In genomic region chr15:89524611-89525415, GRCm38 (mm10) we compare ENCODE assay signal across 9 mouse cellular contexts. TPM values are rescaled to one million over a fixed set of nuclear protein-coding genes. Genes with fewer than 3 reads are reported as not detected.
DNase-seq lines count a peak whose midpoint lies in the region; ATAC-seq and TF ChIP-seq lines count a peak whose summit lies in the region.
"Had no signal": no experiment of that assay in that cellular context is flagged by ENCODE, and none has a peak within 500 bp of the region (broad histone marks: within the 10 kb centered on the region; RNA-seq: fewer than 3 reads in every experiment).

No protein-coding gene starts in this region.

- H3K9ac ChIP-seq in heart, embryonic 14.5 days (ENCODE audit: low read length): no peak overlapping the region
- H3K9ac ChIP-seq in hindbrain, embryonic 14.5 days: peak overlapping the region; percentile 68
- H3K9ac ChIP-seq in midbrain, postnatal 0 days (replicated peaks; ENCODE audit: low read length, poor library complexity, severe bottlenecking): peak overlapping the region; percentile 78; the same call in 1 of the 2 replicates

- no peak for TF ChIP-seq CTCF in midbrain, postnatal 0 days (IDR thresholded peaks at IDR 0.05)

- no peak overlapping the region; a peak in 1 of 4 replicates for H3K4me3 ChIP-seq in heart, embryonic 14.5 days (ENCODE audit: control insufficient read depth in 1 of 2, insufficient read depth in 1 of 2, low read depth in 1 of 2, low read length in 2 of 2)
- peak overlapping the region; percentile 71 for H3K4me3 ChIP-seq in hindbrain, embryonic 14.5 days (replicated peaks; ENCODE audit: low read length)
- peak overlapping the region; percentile 78 for H3K4me3 ChIP-seq in midbrain, postnatal 0 days (ENCODE audit: low read depth, low read length)

- peaks cover 16% of the 10 kb centered on the region for H3K36me3 ChIP-seq in heart, embryonic 14.5 days (ENCODE audit: control insufficient read depth, insufficient read depth, low read length)
- peaks cover 12% of the 10 kb centered on the region for H3K36me3 ChIP-seq in hindbrain, embryonic 14.5 days (replicated peaks; ENCODE audit: control insufficient read depth, insufficient read depth)
- H3K36me3 ChIP-seq in midbrain, postnatal 0 days (ENCODE audit: insufficient read depth, low read length): peaks cover 22% of the 10 kb centered on the region

- H3K27ac ChIP-seq in heart, embryonic 14.5 days (replicated peaks in 1 of 2; ENCODE audit: control insufficient read depth in 1 of 2, insufficient read depth in 1 of 2, low read depth in 2 of 2, low read length in 2 of 2): no peak overlapping the region
- H3K27ac ChIP-seq in hindbrain, embryonic 14.5 days: no peak overlapping the region
- H3K27ac ChIP-seq in midbrain, postnatal 0 days (ENCODE audit: low read depth, low read length): no peak overlapping the region

- H3K27me3 ChIP-seq in heart, embryonic 14.5 days (ENCODE audit: control insufficient read depth, insufficient read depth, low read length): peaks cover 39% of the 10 kb centered on the region
- peaks cover 21% of the 10 kb centered on the region for H3K27me3 ChIP-seq in hindbrain, embryonic 14.5 days (ENCODE audit: control insufficient read depth, insufficient read depth, low read length)
- no peaks in the 10 kb centered on the region for H3K27me3 ChIP-seq in midbrain, postnatal 0 days (ENCODE audit: insufficient read depth, low read length)

- no peaks in the 10 kb centered on the region for H3K4me1 ChIP-seq in heart, embryonic 14.5 days (ENCODE audit: control insufficient read depth in 2 of 2, insufficient read depth in 2 of 2, low read length in 2 of 2)
- H3K4me1 ChIP-seq in hindbrain, embryonic 14.5 days (replicated peaks; ENCODE audit: control insufficient read depth, insufficient read depth, low read length): peaks cover 10% of the 10 kb centered on the region; the same call in 1 of the 2 replicates
- 0 out of 2 replicates have a peak, but pooled peaks cover 3% of the 10 kb centered on the region for H3K4me1 ChIP-seq in midbrain, postnatal 0 days (ENCODE audit: insufficient read depth, low read length)

- peak overlapping the region; percentile 90 for H3K4me2 ChIP-seq in heart, embryonic 14.5 days (ENCODE audit: low read length)
- peak overlapping the region; percentile 98 for H3K4me2 ChIP-seq in hindbrain, embryonic 14.5 days (replicated peaks)
- H3K4me2 ChIP-seq in midbrain, postnatal 0 days (ENCODE audit: low read depth, low read length, poor library complexity, severe bottlenecking): peak overlapping the region; percentile 95

- H3K9me3 ChIP-seq in heart, embryonic 14.5 days (ENCODE audit: control insufficient read depth, low read length): no peaks in the 10 kb centered on the region
- no peaks in the 10 kb centered on the region for H3K9me3 ChIP-seq in hindbrain, embryonic 14.5 days (ENCODE audit: control insufficient read depth, low read length)
- no peaks in the 10 kb centered on the region for H3K9me3 ChIP-seq in midbrain, postnatal 0 days (ENCODE audit: low read length)

- 69% methylated on average over 8 of the region's 8 CpGs for WGBS in heart, embryonic 14.5 days
- WGBS in hindbrain, embryonic 14.5 days: 61% methylated on average over 8 of the region's 8 CpGs
- WGBS in midbrain, postnatal 0 days: 73% methylated on average over 8 of the region's 8 CpGs

- ATAC-seq in heart, embryonic 14.5 days (ENCODE audit: insufficient number of reproducible peaks, insufficient read depth, low FRiP score, low read depth): no peak
- no peak for ATAC-seq in hindbrain, embryonic 14.5 days (ENCODE audit: low FRiP score)
- ATAC-seq in midbrain, postnatal 0 days (ENCODE audit: low FRiP score): peak; percentile 14; the same call in 1 of the 2 replicates
- ATAC-seq: CD4-positive, CD25-positive, alpha-beta regulatory T cell, adult 4 months had no signal

- DNase-seq in heart, postnatal 4 days: no peak
- peak; percentile 70 to 72 for DNase-seq in cerebellum, postnatal 25 days
- no peak for DNase-seq in hindbrain, embryonic 14.5 days (ENCODE audit: low spot score)
- no peak for DNase-seq in midbrain, postnatal 0 days (ENCODE audit: low spot score)
- DNase-seq in layer of hippocampus, postnatal 25 days (ENCODE audit: extremely low spot score in 1 of 2, low spot score in 1 of 2): no peak
- DNase-seq in spleen, postnatal 10 days (ENCODE audit: low spot score in 2 of 2): no peak
- no peak for DNase-seq in gastrocnemius, postnatal 25 days

RNA-seq across cellular contexts. Expression of gene Shank3, which starts 25.4 kb away (rescaled TPM):
- 2.2 and 2.4 TPM in 2 replicates for polyA plus RNA-seq in heart, embryonic 14.5 days (2014; fragmentation: Nextera tagmentation; extraction: Ambion mirVana)
- total RNA-seq in heart, postnatal 4 days (2021): 10 to 100 TPM; 70.0 to 73.7 TPM
- polyA plus RNA-seq in hindbrain, embryonic 14.5 days (2014; fragmentation: Nextera tagmentation; extraction: Ambion mirVana): 8.6 and 9.6 TPM in 2 replicates
- 61.5 and 63.2 TPM in 2 replicates for total RNA-seq in midbrain, postnatal 0 days (2014; rRNA removed)
- polyA plus RNA-seq in midbrain, postnatal 0 days (2015; fragmentation: Nextera tagmentation; extraction: Ambion mirVana): 8.1 and 12.6 TPM in 2 replicates
- total RNA-seq in layer of hippocampus, postnatal 25 days (2021): 100 to 1,000 TPM; 235 to 265 TPM
- total RNA-seq in gastrocnemius, postnatal 25 days (2021): 10 to 100 TPM; 12.8 to 17.5 TPM
- polyA plus RNA-seq: CD4-positive, CD25-positive, alpha-beta regulatory T cell, adult 4 months had no signal

RNA-seq across cellular contexts. Expression of gene Acr, which starts 43.3 kb away (rescaled TPM):
- 0.39 and 0.49 TPM in 2 replicates for polyA plus RNA-seq in heart, embryonic 14.5 days (2014; fragmentation: Nextera tagmentation; extraction: Ambion mirVana)
- 1 to 10 TPM in 1 of 2 experiments, under 1 TPM in 1; 0.76 to 1.3 TPM for total RNA-seq in heart, postnatal 4 days (2021)
- 1.0 and 1.8 TPM in 2 replicates for polyA plus RNA-seq in hindbrain, embryonic 14.5 days (2014; fragmentation: Nextera tagmentation; extraction: Ambion mirVana)
- 1.7 and 3.5 TPM in 2 replicates for total RNA-seq in midbrain, postnatal 0 days (2014; rRNA removed)
- 2.0 and 3.1 TPM in 2 replicates for polyA plus RNA-seq in midbrain, postnatal 0 days (2015; fragmentation: Nextera tagmentation; extraction: Ambion mirVana)
- under 1 TPM; 0.37 to 0.96 TPM for total RNA-seq in layer of hippocampus, postnatal 25 days (2021)
- total RNA-seq in gastrocnemius, postnatal 25 days (2021): under 1 TPM; 0.27 to 0.36 TPM
- polyA plus RNA-seq: CD4-positive, CD25-positive, alpha-beta regulatory T cell, adult 4 months had no signal

RNA-seq across cellular contexts. Expression of gene Arsa, which starts 47.6 kb away (rescaled TPM):
- polyA plus RNA-seq in heart, embryonic 14.5 days (2014; fragmentation: Nextera tagmentation; extraction: Ambion mirVana): 12.5 and 14.1 TPM in 2 replicates
- total RNA-seq in heart, postnatal 4 days (2021): 10 to 100 TPM; 12.0 to 14.6 TPM
- polyA plus RNA-seq in hindbrain, embryonic 14.5 days (2014; fragmentation: Nextera tagmentation; extraction: Ambion mirVana): 20.7 and 22.3 TPM in 2 replicates
- total RNA-seq in midbrain, postnatal 0 days (2014; rRNA removed): 31.0 and 34.0 TPM in 2 replicates
- 32.4 and 37.1 TPM in 2 replicates for polyA plus RNA-seq in midbrain, postnatal 0 days (2015; fragmentation: Nextera tagmentation; extraction: Ambion mirVana)
- total RNA-seq in layer of hippocampus, postnatal 25 days (2021): 10 to 100 TPM; 29.4 to 29.6 TPM
- total RNA-seq in gastrocnemius, postnatal 25 days (2021): 1 to 10 TPM; 4.2 to 4.9 TPM

Comparison
In these comparisons a context has a peak if more than half of its experiments do, and no peak if none do; other contexts are left out.
1. H3K4me3 ChIP-seq: peak in hindbrain, embryonic 14.5 days (single experiment) and midbrain, postnatal 0 days (single experiment); none in heart, embryonic 14.5 days (0 of 2).
2. DNase-seq: peak in cerebellum, postnatal 25 days (2 of 2); none in heart, postnatal 4 days (single experiment), hindbrain, embryonic 14.5 days (single experiment), midbrain, postnatal 0 days (single experiment), layer of hippocampus, postnatal 25 days (0 of 2), spleen, postnatal 10 days (0 of 2) and gastrocnemius, postnatal 25 days (single experiment).
3. Peak in every context shown above with its lines, with median percentiles within 50 percentile points of each other: H3K4me2 ChIP-seq.